Mouse (Mus musculus) heart, adult 8-10 months (tissue): ENCODE measurements around the gene Zfp385c. TPM values are rescaled to one million over a fixed set of nuclear protein-coding genes. Genes with fewer than 3 reads are reported as not detected.
A peak's percentile ranks its signal among the peaks of the same experiment; 100 is the strongest.

Experiments
- DNase-seq: peaks from one replicate; pipeline ENCODE4 v3.0.0; 2022; ENCODE audit warnings: low spot score
- total RNA-seq, 4 experiments: library from RNA; stranded (reverse); gene quantifications; 2 replicates each; pipeline ENCODE4 v1.2.4; 2022

Zfp385c gene
- under 1 TPM; 0.09 to 0.53 (median 0.28) TPM for total RNA-seq

DNA sequence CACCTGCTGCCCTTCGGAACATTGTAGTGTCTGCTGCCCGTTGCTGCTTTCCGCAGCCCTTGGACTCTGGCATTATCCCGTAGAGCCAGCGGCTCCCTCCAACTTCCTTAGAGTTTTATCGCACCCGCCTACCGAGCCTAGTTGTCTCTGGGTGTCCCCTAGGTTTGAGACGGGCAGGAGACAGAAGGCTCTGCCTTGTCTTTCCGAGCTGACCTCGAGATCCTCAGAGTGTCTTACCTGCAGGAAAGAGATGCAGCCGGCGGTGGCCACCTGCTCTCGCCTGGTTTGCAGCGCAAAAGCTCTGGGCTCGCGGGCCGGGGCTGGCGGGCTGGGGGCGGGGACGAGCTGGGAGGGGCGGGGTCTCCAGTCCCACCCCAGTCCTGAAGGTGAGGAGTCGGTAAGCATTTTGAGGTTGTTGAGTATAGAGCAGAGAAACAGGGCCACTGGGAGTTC is at the start of gene Zfp385c:
Gene Zfp385c, minus strand, starts transcription at position 292 of the 453 bp plus-strand sequence.
- no peak for DNase-seq

DNA sequence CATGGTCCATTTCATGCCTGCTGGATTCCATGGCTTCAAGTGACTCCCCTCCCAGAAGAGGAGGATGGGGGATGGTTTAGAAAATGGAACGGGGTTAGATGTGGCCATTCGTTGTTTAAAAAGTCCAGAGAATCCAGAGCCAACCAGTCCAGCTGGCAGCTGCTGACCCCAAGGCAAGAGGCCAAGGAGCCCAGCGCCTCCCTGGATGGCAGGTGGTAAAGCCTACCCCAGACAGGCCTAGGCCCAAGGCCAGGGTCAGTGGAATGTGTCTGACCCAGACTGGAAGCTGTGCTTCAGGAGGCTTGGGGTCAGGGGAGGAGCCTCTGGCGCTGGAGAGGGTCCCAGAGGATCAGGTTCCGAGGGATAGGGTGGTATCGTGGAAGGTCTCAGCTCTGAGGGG is 49.1 kb upstream of the Zfp385c start:
- peak; percentile 45 for DNase-seq

DNA sequence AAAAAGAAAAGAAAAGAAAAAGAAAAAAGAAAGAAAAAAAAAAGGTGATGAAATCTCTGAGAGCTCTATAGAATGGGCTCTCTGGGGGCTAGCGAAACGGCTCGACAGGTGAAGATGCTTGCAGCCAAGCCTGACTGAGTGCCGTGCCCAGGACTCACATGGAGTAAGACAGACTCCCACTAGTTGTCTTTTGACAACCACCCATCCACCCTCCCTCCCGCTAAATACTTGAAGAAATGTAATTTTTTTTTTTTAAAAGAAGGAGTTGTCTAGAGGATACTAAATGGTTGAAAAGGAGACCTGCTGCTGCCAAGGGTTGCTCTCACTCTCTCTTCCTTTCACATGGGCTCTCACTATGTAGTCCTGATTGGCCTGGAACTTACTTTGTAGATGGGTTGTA is 46.5 kb upstream of the Zfp385c start:
- DNase-seq, result no peak

- peak; percentile 100 for DNase-seq
Observed at GRCm38 (mm10) chr11:100738066-100738604, 45.9 kb upstream of the Zfp385c start, which contains the start of gene Rab5c. Rab5c (minus strand) TSS chr11:100738215.

DNA sequence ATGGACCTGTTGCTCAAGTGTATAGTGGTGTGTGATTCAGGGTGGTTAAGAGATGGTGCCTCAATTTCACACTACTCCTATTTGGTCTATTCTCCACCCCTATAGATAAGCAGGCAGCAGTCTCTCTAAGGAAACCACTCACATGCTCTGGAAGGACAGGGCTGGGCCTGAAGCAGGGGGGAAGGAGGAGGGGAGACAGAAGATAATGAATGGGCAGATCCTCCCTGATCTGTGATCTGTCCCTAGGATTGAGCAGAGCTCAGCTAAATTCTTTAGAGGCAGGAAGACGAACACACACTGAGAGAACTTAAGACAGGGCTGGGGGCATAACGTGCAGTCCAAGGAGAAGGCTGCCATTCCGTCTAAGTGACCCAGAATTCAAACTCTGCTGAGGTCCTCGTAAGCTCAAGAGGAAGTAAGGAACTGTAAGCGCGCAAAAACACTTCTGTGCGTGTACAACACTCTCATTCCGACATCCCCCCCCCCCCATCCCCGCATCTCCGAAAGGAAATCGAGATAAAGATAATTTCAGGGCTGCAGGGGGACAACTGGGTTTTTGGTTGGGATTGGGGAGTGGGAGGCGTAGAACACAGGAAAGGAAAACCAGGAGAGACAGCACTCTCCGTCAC is 45.0 kb upstream of the Zfp385c start:
- no peak for DNase-seq

DNA sequence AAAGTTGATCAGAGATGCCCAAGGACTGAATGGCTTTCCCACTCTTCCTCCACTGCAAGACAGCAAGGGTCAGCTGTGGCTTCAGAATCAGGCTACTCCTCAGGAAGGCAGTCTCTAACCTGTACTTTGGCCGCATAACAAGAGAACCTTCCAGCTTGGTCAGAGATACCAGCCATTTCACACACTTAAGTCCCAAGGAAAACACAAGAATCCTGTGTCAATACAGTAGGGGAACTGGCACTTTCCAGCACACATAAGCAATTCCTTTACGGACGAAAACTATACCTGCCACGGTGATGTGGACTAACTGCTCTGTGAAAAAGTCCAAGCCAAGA is 44.5 kb upstream of the Zfp385c start:
- no peak for DNase-seq

- DNase-seq, result no peak
Observed at GRCm38 (mm10) chr11:100735954-100736745, 43.9 kb upstream of the Zfp385c start.

GRCm38 (mm10) chr11:100735134-100735865 is 43.0 kb upstream of the Zfp385c start:
- DNase-seq, result no peak

- DNase-seq, result peak; percentile 48
Observed at GRCm38 (mm10) chr11:100730477-100731205, 38.4 kb upstream of the Zfp385c start.

- no peak for DNase-seq
Observed at GRCm38 (mm10) chr11:100729976-100730375, 37.7 kb upstream of the Zfp385c start.

- no peak for DNase-seq
Observed at GRCm38 (mm10) chr11:100728601-100729000, 36.3 kb upstream of the Zfp385c start.

DNA sequence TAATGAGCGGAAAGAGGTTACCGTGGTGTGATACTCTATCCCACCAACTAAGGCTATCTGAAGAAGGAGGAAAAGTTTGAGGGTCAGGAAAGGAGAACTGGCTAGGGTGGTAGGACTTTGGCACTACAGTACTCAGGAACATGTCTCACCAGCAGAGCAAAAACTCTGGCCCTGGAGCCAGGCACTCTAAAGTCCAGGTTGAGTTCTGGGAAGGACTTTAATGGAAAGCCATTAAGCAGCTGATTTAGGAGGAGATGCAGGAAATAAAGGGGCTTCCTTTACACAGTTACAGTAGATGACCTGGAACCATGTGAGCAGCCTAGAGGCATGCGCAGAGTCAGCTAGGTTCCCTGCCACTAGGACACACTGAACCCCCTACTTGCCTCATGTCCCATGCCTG is 34.9 kb upstream of the Zfp385c start:
- DNase-seq, result no peak

- peak; percentile 69 for DNase-seq
Observed at GRCm38 (mm10) chr11:100724919-100725512, 32.8 kb upstream of the Zfp385c start.

- no peak for DNase-seq
Observed at GRCm38 (mm10) chr11:100722493-100723028, 30.3 kb upstream of the Zfp385c start.

DNA sequence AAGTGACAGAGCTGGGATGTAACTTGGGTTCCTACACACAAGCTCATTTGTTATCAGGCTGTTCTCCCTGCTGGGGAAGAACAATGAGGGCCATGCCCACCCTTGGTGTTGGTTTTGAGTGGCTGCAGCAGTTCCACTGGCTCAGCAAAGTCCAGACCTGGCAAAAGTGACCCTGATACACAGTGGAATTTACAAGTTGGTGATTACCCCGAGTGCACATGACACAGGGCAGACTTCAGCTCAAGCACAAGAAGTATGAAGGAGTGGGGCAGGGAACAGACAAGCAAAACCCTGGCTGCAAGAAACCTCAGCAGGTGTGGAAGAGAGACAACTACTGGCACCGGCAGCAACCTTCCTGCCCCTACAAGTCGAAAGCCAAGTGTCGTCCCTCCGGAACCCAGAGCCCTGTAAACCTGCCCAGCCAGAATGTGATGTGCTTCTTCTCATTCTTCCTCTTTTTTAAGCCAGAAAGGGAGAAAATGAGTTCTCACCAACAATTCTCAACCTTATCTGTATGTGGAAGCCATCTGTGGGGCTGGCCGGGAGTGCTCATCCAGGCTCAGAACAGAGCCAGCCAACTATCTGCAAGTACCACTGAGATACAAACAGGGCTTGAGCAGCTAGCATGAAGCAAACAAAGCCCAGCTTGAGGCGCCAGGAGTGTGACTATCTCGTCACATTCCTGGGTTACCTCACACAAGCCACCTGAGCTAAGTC is 29.7 kb upstream of the Zfp385c start:
- DNase-seq, result no peak

GRCm38 (mm10) chr11:100721254-100721653 is 29.0 kb upstream of the Zfp385c start:
- peak; percentile 72 for DNase-seq

DNA sequence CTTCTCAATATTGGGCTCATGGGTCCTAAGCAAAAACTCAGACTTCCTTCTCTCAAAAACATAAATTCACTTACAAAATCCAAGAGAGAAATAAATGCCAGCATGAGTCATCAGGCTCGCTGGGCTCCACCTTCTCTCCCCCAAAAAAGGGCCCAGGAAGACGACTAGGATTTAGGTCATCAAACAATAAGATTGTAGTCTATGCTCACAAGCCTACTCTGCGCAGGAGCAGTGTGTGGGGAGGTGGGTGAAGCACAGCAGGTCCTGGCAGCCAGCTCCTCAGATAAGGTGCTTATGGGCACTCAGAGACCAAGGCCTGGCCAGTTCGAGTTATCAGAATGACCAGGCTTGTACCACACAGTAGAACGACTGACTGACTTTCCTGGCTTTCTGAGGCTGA is 28.1 kb upstream of the Zfp385c start:
- DNase-seq, result peak; percentile 47

GRCm38 (mm10) chr11:100719893-100720292 is 27.6 kb upstream of the Zfp385c start:
- DNase-seq, result no peak

GRCm38 (mm10) chr11:100719312-100719711 is 27.1 kb upstream of the Zfp385c start:
- DNase-seq, result no peak

- no peak for DNase-seq
Observed at GRCm38 (mm10) chr11:100718866-100719265, 26.6 kb upstream of the Zfp385c start.
